Mouse (Mus musculus): ENCODE measurements at regions not wholly inside any gene's neighbourhood (a gene's known extent, or its start where the extent isn't known, plus 50 kb on each side); places are given as distances from the start of the nearest gene placed in this dataset.

- TF ChIP-seq POLR2A (IDR thresholded peaks at IDR 0.05; ENCODE audit: insufficient read depth, low read depth, low read length) (no peak), CTCF (IDR thresholded peaks at IDR 0.05; ENCODE audit: insufficient read depth, low read depth, low read length) (no peak)
Measured at GRCm38 (mm10) chr1:151098763-151099162, 83.6 kb upstream of the Gm47985 start.
